Mouse (Mus musculus): Measurements from ENCODE around the gene Ano1.

Ano1 gene

DNA sequence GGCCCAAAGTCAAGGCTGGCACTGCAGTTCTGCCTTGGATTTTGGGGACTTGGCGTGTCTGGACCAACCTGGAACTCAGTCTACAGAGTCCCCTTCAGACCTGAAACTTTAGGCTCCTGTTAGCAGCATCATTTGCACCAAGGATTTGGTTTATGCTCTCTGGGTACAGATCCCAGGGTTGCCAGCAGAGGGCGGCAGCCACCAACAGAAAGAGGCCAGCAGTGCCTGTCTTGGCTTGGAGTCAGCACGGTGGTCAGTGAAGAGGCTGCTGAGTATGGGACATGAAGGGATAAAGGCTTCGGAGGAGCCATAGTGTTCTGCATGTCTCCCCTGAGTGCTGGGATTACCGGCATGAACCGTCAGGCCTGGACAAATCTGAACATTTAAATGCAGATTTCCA lies 166.1 kb downstream of the Ano1 start:
- in situ Hi-C loops (cut with MboI, MseI), result no loop called here

DNA sequence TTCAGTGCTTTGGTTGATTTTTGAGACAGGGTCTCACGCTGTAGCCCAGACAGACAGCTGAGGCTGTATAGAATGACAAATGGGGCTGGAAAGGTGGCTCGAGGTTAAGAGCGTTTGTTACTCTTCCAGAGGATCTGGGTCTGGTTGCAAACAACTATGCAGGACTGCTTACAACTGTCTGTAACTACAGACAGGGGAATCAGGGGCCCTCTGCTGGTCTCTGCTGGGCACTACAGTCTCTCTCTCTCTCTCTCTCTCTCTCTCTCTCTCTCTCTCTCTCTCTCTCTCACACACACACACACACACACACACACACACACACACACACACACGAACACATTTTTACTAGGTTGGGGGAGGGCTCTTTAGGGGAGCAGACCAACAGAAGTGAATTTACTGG lies 168.2 kb downstream of the Ano1 start:
- in situ Hi-C loops (cut with MboI, MseI), result no loop called here

DNA sequence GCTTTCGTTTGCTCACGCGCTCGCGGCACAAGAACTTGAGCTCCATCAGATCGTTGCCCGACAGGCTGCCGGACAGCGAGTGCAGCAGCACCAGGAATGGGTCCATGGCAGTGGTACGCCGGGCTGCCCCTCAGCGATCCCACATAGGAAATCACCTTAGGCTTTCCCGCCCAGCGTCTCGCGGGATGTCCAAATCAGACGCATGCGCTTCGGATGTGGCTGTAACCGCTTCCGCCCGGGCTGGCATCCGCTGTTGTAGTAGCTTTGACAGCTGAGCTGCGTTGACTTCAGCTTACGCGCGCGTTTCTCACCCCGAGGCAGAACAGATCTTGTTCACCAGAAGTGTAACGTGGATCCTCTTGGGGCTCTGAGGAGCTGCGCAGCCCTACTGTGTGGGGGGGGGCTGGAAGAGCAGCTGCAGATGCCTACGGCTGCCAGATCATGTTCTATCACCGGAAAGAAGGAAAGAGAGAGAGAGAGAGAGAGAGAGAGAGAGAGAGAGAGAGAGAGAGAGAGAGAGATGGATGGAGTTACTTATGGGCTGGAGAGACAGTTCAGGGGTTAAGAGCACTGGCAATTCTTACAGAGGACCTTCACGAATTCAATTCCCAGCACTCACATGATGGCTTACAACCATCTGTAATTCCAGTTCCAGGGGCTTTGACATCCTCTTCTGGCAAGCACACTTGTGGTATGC lies 169.3 kb downstream of the Ano1 start, which contains the start of gene Fadd:
Gene Fadd (minus strand): TSS at position 180 of the 697 bp plus-strand sequence.
- in situ Hi-C loops (cut with MboI, MseI), result no loop called here

DNA sequence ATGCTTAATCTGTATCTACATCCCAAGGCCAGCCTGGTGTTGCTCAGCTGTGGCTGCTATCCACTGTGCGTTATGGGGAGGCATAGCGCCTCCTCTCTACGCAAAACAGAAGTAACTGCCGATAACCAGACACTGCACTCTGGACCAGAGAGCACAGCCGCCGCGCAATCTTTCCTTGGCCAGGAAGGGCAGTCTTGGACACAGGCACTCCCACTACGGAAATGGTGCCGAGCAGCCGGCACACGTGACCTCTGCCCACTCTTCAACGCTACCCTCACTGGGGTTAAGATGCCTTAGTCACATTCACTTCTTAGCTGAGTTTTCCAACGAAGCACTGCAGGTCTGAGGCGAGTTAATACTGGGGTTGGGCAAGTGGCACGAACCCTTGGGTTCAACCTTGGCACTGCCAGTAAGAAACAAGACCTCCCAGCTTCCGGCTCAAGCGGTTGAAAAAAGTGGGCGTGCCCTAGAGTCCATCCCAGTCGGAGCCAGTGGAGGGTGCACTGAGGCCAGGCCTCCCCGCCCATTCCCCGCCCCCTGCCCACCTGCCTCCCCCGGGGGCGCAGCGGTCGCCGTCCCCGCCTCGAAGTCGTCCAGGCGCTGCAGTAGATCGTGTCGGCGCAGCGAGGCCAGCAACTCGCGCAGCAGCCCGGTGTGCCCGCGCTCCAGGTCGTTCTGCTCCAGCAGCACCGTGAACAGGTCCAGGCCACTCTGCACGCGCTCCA lies 170.1 kb downstream of the Ano1 start:
- in situ Hi-C loops (cut with MboI, MseI), result no loop called here

DNA sequence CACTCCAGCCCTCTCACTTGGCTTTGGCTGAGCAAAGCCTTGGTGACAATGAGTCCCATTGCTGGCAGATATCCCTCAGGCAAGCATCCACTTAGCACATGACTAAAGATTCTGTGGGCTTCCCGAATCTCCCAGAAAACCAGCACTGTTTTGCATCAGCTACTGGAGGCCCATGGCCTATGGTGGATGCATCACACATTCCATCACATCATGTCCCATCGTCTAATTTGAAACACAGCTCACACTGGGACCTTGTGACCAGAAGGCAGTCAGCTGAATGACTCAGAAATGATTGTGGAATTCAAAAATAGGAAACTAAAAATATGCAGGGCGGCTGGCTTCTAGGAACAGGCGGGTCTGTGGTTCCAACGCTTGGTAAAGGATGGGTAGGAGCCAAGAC lies 173.9 kb downstream of the Ano1 start:
- in situ Hi-C loops (cut with MboI, MseI), result no loop called here

DNA sequence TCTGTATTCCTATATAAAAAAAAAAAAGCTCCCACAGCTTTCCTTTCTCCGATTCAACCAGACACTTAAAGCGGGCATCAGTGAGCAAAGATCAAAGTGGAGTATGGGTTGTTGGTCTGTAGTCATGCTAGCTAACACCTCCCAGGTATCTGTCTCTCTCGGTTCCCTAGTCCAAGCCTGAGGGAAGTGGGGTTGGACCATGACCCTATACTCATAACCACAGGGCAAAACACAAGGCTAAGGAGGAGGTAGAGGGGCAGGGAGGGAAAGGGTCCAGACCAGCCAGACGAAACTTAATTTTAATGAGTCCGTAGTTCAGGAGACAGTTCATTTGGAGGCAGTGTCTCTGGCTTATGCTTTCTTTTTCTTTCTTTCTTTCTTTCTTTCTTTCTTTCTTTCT lies 179.5 kb downstream of the Ano1 start:
- in situ Hi-C loops (cut with MboI, MseI), result no loop called here

DNA sequence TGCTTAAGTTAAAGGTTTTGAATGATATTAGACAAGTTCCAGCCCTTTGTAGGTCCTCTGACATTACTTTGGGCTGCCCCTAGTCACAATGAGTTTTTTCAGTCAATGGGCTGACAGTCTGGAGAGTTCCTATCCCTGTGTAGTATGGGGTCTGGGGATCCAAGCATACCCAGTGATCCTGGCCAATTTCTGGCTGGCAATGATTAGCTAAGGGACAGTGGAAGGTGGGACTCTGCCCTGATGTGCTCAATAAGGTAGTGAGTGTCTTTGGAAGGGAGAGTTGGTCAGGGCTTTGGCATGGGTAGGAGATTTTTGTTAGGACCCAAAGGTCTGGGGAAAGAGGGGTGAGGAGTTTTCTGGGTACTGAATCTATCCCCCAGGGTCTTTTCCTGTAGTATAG lies 180.2 kb downstream of the Ano1 start:
- in situ Hi-C loops (cut with MboI, MseI), result no loop called here

DNA sequence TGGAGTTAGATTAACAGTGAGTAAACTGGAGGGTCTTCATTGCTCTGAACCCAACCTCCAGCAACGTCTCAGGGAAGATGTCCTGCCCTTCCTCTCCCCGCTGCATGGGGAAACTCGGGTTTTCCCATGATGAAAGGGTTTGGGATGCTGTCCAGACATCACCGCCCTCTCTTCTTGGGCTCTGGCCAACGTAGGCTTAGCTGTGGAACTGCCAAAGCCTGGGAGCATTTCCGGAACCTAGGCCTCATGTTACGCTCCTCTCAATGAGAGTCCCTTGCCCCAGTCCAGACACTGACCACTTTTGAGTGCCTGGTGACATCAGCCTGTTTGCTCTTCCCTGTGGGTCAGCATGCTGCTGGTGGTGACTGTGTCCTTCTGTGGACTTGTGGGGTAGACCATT lies 182.3 kb downstream of the Ano1 start:
- in situ Hi-C loops (cut with MboI, MseI), result no loop called here

DNA sequence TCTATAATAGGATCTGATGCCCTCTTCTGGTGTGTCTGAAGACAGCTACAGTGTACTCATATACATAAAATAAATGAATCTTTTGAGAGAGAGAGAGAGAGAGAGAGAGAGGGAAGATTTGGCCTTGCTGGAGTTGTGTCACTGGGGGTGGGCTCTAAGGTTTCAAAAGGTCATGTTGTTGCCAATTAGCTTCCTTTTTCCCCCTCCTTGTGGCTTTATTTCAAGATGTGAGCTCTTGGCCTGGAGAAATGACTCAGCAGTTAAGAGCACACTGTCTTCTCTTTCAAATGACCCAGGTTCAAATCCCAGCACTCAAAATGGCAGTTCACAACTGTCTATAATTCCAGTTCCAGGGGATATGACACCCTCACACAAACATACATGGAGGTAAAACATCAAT lies 183.7 kb downstream of the Ano1 start:
- in situ Hi-C loops (cut with MboI, MseI), result no loop called here

DNA sequence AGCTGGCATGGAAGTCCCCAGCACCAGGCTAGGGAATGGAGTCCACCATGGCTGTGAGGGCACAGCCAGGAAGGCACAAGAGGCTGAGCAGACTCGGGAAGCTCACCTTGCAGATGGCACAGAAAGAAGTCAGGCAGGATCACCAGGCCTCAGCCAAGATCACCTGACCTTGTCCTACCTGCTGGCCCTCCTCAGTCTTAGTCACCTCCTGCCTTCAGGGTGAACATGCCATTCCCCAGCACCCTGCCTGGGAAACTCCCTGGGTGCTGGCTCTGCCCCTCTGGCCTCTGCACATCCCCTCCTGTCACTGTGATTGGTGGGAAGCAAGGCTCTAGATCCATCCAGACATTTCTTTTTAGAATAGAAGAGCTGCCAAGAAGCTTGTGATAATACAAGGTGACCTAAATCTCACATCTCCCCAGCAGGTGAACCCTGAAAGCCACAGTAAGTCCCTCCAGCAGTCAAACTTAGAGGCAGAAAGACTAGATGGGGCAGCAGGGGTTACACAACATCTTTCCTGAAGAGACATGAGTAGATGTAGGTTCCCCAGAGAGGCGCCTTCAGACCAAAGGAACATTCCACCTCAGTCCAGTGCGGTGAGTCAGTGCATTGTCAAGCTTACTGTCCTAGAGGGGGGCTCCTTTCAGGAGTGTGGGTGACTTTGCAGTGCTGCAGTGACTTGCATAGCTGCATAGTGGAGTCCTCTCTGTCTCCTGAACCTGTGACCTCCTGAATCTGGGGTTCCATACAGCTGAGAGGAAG lies 184.7 kb downstream of the Ano1 start:
- in situ Hi-C loops (cut with MboI, MseI), result no loop called here

DNA sequence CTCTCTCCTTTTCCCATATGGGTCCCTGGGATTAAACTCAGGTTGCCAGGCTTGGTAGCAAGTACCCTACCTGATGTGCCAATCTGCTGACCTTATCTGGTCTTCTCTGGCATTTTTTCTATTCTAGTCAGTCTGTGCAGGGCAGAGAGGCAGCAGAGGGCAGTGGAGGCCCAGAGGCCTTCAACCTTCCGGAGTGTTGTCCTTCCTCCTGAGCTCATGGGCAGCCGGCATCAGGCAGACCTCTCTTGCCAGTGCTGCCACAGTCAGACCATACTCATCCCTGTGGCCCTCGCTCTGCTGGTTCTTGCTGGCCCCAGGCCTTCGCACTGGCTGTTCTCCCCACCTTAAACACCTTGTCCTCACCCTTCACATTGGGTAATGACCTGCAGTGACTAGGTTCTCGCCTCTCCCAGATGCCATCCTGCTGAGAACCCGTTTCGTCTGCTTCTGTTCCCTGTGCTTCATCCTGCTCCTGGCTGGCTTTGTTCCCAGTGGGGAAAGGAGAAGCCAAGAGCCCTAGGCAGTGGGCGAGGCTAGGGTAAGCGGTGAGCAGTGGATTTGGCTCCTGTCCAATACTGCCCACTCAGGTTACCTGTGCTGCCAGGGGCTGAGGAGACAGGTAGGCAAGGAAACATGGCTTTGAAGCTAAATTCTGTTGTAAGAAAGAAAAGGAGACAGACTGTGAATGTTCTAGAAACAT lies 188.2 kb downstream of the Ano1 start:
- in situ Hi-C loops (cut with MboI, MseI), result no loop called here

DNA sequence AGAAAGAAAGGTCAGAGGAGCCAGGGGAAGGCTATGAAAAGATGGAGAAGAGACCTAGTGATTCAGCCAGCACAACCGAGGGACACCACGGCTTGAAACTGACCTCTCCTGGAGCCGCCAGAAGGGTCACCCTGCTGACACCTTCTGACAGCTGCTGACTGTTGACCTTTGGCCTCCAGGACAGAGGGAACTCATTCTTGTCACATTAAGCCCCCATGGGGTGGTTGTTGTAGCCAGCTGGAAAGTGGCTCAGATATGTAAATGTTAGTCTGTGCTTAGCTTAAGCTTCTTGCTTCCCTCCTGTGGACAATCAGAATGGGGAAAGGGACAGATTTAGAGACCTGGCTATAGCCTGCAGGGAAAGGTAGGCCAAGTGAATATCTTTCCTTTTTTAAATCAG lies 189.8 kb downstream of the Ano1 start:
- in situ Hi-C loops (cut with MboI, MseI), result no loop called here

DNA sequence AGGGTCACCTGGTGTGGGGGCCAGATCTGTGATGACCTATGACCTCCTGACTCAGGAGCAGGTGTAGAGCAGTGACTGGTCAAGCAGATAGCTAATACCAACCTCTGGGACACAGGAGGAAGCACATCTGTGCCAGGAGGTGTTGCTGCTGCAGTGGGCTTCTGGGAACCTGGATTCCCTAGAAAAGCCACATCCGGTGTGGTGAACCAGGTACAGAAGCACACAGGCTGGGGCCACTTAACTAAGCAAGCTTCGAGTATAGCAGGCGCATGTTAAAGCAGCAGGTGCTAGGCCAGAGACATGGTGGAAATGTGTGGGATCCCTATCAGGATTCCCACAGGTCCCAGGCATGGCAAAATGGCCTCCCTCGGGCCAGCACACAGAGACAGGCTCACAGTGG lies 191.2 kb downstream of the Ano1 start:
- in situ Hi-C loops (cut with MboI, MseI), result no loop called here

DNA sequence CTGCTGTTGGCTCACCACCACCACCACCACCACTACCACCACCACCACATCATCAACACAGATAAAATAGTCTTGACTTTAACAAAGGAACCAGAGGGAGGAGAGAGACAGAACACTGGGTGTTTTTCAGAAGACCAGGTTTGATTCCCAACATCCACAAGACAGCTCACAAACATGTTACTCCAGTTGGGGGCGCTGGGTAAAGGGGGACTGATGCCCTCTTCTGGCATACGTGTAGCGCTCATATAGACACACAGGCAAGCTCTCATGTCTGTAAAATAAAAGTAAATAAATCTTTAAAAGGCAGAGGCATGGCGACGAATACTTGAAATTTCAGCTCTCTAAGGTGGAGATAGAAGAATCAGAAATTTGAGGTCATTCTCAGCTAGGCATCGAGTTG lies 193.2 kb downstream of the Ano1 start:
- in situ Hi-C loops (cut with MboI, MseI), result no loop called here

DNA sequence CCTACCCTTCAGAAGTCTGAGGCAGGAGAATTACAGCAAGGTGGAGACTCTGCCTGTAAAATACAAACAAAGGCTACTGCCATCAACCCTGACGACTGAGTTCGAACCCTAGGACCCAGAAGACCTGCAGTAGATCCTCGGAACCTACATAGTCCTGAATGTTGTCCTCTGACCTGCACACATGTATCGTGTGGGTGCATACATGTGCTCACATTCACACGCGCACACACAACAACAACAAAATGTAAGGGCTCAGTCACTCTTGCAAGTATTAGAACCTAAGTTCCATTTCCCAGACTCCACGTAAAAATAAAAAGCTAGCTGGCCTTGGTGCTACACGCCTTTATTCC lies 197.7 kb downstream of the Ano1 start:
- in situ Hi-C loops (cut with MboI, MseI), result no loop called here

DNA sequence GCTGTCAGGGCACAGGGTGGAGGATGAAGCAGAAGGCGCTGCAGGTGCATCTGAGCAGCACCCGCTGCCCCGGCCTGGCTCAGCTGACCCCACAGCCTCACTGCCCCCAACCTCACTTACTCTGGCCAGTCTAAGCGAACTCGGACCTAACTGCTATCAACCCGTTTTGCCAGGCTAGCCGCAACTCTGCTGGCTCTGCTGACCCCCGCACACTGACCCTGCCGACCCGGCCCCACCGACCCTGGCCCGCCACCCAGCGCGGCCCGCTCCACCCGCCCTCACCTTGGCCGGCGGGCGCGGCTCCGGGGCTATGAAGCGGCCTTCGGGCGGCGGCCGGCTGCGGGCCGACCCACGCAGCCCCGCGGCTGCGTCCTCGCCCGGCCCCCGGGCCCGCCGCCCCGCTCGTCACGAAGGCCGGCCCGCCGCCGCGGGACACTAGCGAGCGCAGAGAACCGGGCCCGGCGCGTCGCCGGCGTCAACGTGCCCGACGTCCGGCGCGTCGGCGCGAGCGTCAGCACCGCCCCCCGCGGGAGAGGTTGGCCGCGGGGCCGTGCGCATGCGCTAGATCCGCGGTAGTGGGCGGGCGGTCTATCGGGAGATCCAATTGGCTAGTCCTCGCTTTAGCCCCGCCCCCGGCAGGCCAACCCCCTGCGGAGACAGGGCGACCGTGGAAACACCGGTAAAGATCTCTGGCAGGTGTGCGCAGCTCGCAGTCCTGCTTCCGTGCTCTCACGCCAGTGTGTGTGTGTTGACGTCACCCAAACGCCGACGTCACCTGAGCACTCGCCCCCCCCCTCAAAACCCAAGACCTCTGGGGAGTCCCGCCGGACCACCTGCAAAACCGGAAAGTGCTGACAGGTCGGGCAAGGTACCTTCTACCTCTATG lies 198.3 kb downstream of the Ano1 start, which contains the start of gene Ppfia1:
Gene Ppfia1 (minus strand): TSS at position 493 of the 886 bp plus-strand sequence.
- in situ Hi-C loops (cut with MboI, MseI), result no loop called here

DNA sequence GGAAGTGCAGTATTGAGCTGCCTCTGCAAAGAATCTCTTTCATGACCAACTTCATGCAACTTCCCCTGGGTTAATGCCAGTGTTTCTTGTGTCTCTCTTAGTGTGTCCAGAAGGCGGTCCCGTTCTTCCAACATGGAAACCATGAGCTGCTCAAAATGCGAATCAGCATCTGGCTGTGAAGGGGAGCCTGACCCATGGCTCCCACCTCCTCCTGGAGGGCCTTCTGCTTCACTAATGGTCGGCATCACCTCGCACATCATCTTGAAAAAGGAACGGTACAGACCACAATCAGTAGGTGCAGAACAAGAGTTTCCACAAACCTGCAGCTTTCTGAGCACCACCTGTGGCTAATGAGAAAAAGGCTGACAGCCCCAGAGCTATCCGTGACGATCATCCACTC lies 199.5 kb downstream of the Ano1 start:
- in situ Hi-C loops (cut with MboI, MseI), result no loop called here

DNA sequence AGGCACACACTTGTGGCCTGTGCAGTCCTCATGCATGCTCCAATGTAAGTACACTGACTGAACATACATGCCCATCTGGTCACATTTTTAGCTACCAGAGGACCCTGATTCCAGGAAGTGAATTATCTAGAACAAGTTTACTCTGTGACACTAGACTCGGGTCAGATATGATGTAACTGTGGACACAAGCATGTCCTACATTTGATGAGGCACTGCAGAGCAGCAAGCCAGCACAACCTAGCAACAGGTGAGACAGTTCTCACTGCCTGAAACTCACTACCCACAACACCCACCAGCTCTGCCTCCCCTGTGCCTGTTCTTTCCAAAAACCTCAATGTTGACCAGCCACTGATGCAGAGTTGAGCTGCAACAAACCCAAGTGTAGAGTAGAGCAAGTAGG lies 201.0 kb downstream of the Ano1 start:
- in situ Hi-C loops (cut with MboI, MseI), result no loop called here

DNA sequence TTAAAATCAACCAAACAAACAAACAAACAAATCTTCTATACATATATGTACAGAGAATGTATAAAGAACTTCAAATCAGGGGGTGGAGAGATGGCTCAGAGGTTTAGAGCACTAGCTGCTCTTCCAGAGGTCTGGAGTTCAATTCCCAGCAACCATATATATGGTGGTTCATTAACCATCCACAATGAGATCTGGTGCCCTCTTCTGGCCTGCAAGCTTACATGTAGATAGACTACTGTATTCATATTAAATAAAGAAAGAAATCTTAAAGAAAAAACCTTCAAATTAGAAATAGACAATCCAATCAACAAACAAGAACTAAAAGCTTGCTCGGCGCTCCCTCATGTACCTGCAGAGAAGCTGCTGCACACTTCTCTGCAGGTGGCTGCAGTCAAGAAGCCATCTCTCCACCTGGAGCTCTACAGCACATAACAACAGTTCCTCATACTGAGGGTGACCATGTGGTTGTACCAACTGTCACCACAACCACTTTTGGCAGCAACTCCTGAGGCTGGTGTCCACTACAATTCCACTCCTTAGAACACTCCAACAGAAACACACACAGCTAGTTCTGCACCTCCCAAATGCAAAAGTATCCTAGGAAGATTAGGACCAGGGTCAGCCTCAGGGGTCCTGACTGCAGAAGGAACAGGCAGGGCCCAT lies 201.7 kb downstream of the Ano1 start:
- in situ Hi-C loops (cut with MboI, MseI), result no loop called here

DNA sequence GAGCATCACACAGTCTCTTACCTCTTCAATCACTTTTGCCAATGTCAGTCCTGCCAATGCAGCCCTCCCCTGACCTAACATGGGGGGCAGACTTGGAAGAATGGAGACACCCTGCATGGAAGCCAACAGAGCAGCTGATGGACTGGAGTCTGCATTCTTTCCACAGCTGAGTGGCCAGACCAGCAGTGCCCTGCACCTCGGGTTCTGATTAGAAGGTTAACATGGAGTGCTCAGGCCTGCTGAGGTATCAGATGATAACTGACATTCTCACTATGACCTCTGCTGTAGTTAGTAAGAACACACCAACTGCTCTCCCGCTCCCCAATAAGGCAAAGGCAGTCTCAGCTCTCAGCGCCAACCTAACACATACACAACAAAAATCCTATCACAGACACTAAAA lies 206.5 kb downstream of the Ano1 start:
- in situ Hi-C loops (cut with MboI, MseI), result no loop called here

DNA sequence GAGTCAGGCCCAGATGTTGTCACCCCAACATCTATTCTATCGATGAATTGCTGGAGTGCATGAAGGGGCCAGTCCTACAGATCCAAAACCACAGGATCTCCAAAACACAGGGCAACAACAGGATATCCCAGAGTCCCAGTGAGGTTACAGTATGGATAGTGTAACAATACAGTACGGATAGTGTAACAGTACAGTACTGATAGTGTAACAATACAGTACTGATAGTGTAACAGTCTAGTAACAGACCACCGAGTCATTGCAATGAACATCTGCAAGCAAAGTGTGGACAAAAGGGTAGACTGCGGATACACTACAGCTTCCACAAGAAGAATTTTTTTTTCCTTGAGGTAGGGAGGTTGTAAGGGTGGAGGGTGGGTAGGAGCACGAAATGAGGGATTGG lies 210.4 kb downstream of the Ano1 start:
- in situ Hi-C loops (cut with MboI, MseI), result no loop called here

Data from T-helper 2 cell (primary cell).